Mouse (Mus musculus) stomach, postnatal 0 days (tissue): Measurements from ENCODE around the gene Spesp1. TPM values are rescaled to one million over a fixed set of nuclear protein-coding genes. Genes with fewer than 3 reads are reported as not detected.

Experiments used
- ATAC-seq: fragments of 200-750 bp; cut with Nextera tagmentation; 2 replicates; pipeline ENCODE4 v1.8.0; 2017; ENCODE audit not compliant: low FRiP score, low TSS enrichment
- DNase-seq: peaks from one replicate; pipeline ENCODE4 v3.0.0-alpha.2; 2016; ENCODE audit warnings: low spot score
- H3K27ac ChIP-seq: fragments of 300-500 bp; sonication (generic); replicated peaks from 2 replicates; pipeline ENCODE4 v1.5.1; 2014; ENCODE audit warnings: mild to moderate bottlenecking, control low read depth
- H3K27me3 ChIP-seq: fragments of 300-500 bp; sonication (generic); 2 replicates; pipeline ENCODE4 v1.6.1; 2014; ENCODE audit warnings: low read length; ENCODE audit not compliant: control insufficient read depth, insufficient read depth
- H3K36me3 ChIP-seq: fragments of 300-500 bp; sonication (generic); 2 replicates; pipeline ENCODE4 v1.6.1; 2014; ENCODE audit warnings: low read length, mixed read lengths; ENCODE audit not compliant: control insufficient read depth, insufficient read depth
- H3K4me1 ChIP-seq: fragments of 300-500 bp; sonication (generic); replicated peaks from 2 replicates; pipeline ENCODE4 v1.6.1; 2014; ENCODE audit warnings: antibody characterized with exemption; ENCODE audit not compliant: control insufficient read depth, insufficient read depth
- H3K4me2 ChIP-seq: fragments of 300-500 bp; sonication (generic); replicated peaks from 2 replicates; pipeline ENCODE4 v1.6.1; 2014; ENCODE audit warnings: low read depth, mild to moderate bottlenecking, control low read depth, moderate library complexity
- H3K4me3 ChIP-seq: fragments of 300-500 bp; sonication (generic); 2 replicates; pipeline ENCODE4 v1.5.1; 2014; ENCODE audit warnings: low read depth, low read length, control low read depth
- H3K9ac ChIP-seq: fragments of 300-500 bp; sonication (generic); 2 replicates; pipeline ENCODE4 v1.6.1; 2014; ENCODE audit warnings: mild to moderate bottlenecking, low read length, control low read depth, mixed read lengths
- H3K9me3 ChIP-seq: fragments of 300-500 bp; sonication (generic); 2 replicates; pipeline ENCODE4 v1.6.1; 2016; ENCODE audit warnings: low read length; ENCODE audit not compliant: control insufficient read depth
- CTCF ChIP-seq: IDR thresholded peaks from 2 replicates; pipeline ENCODE4 v1.5.1; 2016; ENCODE audit warnings: antibody characterized with exemption, low read depth, mild to moderate bottlenecking, moderate library complexity
- EP300 ChIP-seq: optimal IDR thresholded peaks from 2 replicates; pipeline ENCODE3; 2016; ENCODE audit warnings: antibody characterized with exemption
- WGBS: fragments of 180-500 bp; shearing (Covaris S2); extraction: QIAGEN DNeasy Blood & Tissue Kit; methylation state at CpG from one replicate; pipeline ENCODE4 v1.1.7; 2014; 5-methylcytosine and 5-hydroxymethylcytosine counted together
- polyA plus RNA-seq: library from polyadenylated mRNA; unstranded; fragments of >200 nt; fragmentation: Nextera tagmentation; extraction: Ambion mirVana; gene quantifications from 2 replicates; pipeline ENCODE4 v1.2.1, GENCODE M21; 2015

The Spesp1 gene
- polyA plus RNA-seq, 1 experiment from 2014 or later, result not detected

- Histone ChIP-seq H3K27ac (peak overlapping the region; percentile 49), H3K9ac (no peak overlapping the region), H3K9me3 (no peaks in the 10 kb centered on the region), H3K27me3 (no peaks in the 10 kb centered on the region), H3K4me2 (no peak overlapping the region), H3K4me3 (no peak overlapping the region), H3K4me1 (no peaks in the 10 kb centered on the region), H3K36me3 (no peaks in the 10 kb centered on the region)
- DNase-seq (no peak), ATAC-seq (no peak)
- TF ChIP-seq CTCF, result no peak; the same call in 1 of the 2 replicates
- TF ChIP-seq EP300, result no peak
- WGBS, result 59% methylated on average over 9 of the region's 9 CpGs
Observed at GRCm38 (mm10) chr9:62255896-62256576, 26.0 kb downstream of the Spesp1 start.

- no peak overlapping the region for H3K4me3 ChIP-seq
- WGBS, result 13% methylated on average over 3 of the region's 3 CpGs
- no peaks in the 10 kb centered on the region for H3K4me1 ChIP-seq
- ATAC-seq, result peak; percentile 61
- H3K27ac ChIP-seq, result no peak overlapping the region
- no peak overlapping the region for H3K4me2 ChIP-seq
- DNase-seq, result peak; percentile 27
- H3K9me3 ChIP-seq, result no peaks in the 10 kb centered on the region
- no peak overlapping the region for H3K9ac ChIP-seq
- H3K27me3 ChIP-seq, result no peaks in the 10 kb centered on the region
- peak; percentile 80 for TF ChIP-seq CTCF
- no peak for TF ChIP-seq EP300
- H3K36me3 ChIP-seq, result no peaks in the 10 kb centered on the region
Observed at GRCm38 (mm10) chr9:62253736-62254443, 28.1 kb downstream of the Spesp1 start.

- no peaks in the 10 kb centered on the region for H3K36me3 ChIP-seq
- DNase-seq (no peak), ATAC-seq (no peak)
- no peak overlapping the region for H3K4me2 ChIP-seq
- no peaks in the 10 kb centered on the region for H3K4me1 ChIP-seq
- 87% methylated on average over 4 of the region's 4 CpGs for WGBS
- no peak overlapping the region for H3K4me3 ChIP-seq
- no peaks in the 10 kb centered on the region for H3K27me3 ChIP-seq
- no peak overlapping the region for H3K9ac ChIP-seq
- H3K27ac ChIP-seq, result no peak overlapping the region
- H3K9me3 ChIP-seq, result no peaks in the 10 kb centered on the region
- TF ChIP-seq CTCF (no peak), EP300 (no peak)
Observed at GRCm38 (mm10) chr9:62250296-62250695, 31.7 kb downstream of the Spesp1 start.

- H3K9me3 ChIP-seq, result no peaks in the 10 kb centered on the region
- peak overlapping the region; percentile 24; the same call in 1 of the 2 replicates for H3K27ac ChIP-seq
- TF ChIP-seq EP300, result no peak
- no peak for TF ChIP-seq CTCF
- H3K4me1 ChIP-seq, result no peaks in the 10 kb centered on the region
- H3K27me3 ChIP-seq, result no peaks in the 10 kb centered on the region
- WGBS, result 14% methylated on average over 4 of the region's 4 CpGs
- 0 out of 2 replicates have a peak overlapping the region, but pooled peaks have one; percentile 14 for H3K4me2 ChIP-seq
- H3K4me3 ChIP-seq, result no peak overlapping the region
- H3K36me3 ChIP-seq, result no peaks in the 10 kb centered on the region
- ATAC-seq, result no peak
- no peak for DNase-seq
- no peak overlapping the region for H3K9ac ChIP-seq
Observed at GRCm38 (mm10) chr9:62246380-62246942, 35.5 kb downstream of the Spesp1 start.

- DNase-seq, result peak; percentile 62
- WGBS, result 14% methylated on average over 17 of the region's 17 CpGs
Observed at GRCm38 (mm10) chr9:62245612-62246379, 36.2 kb downstream of the Spesp1 start.

More at GRCm38 (mm10) chr9:62245612-62246379, 36.2 kb downstream of the Spesp1 start:
- H3K4me3 ChIP-seq, result no peak overlapping the region
- TF ChIP-seq CTCF (peak; percentile 72), EP300 (no peak)
- no peaks in the 10 kb centered on the region for H3K27me3 ChIP-seq
- H3K36me3 ChIP-seq, result no peaks in the 10 kb centered on the region
- no peak for ATAC-seq
- H3K27ac ChIP-seq, result peak overlapping the region; percentile 24; the same call in 1 of the 2 replicates
- no peak overlapping the region for H3K9ac ChIP-seq
- no peaks in the 10 kb centered on the region for H3K9me3 ChIP-seq
- H3K4me1 ChIP-seq, result no peaks in the 10 kb centered on the region
- 0 out of 2 replicates have a peak overlapping the region, but pooled peaks have one; percentile 14 for H3K4me2 ChIP-seq
